Mouse (Mus musculus) testis, adult 2 months (tissue): ENCODE data around the gene Ppfibp1.

ENCODE experiments used
- CTCF ChIP-seq: fragments of 200-500 bp; IDR thresholded peaks from 2 replicates; pipeline ENCODE4 v1.5.1; 2012; ENCODE audit warnings: low read depth, mild to moderate bottlenecking, inconsistent platforms, low read length, moderate library complexity; ENCODE audit not compliant: control insufficient read depth, insufficient read depth, insufficient replicate concordance
- POLR2A ChIP-seq: fragments of 200-500 bp; IDR thresholded peaks from 2 replicates; pipeline ENCODE4 v1.6.1; 2012; ENCODE audit warnings: low read depth, mild to moderate bottlenecking, inconsistent platforms, low read length, moderate library complexity; ENCODE audit not compliant: control insufficient read depth

DNA sequence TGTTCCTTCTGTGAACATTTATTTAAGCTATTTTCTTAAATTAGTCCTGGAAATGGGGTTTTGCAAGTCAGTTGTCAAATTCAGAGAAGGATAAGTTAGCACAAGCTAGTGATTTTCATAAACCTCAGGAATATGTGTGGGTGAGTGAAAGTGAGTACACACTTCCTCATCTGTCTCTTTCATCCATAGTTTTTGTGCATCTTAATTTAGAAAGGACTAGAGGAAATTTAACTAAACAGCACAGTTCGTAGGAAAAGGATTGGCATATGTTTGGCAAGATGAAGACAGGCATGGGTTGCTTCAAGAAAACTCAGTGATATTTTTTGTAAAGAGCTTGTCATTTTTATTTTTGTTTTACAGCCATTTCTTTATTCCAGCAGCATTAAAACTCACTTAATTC is 68.7 kb downstream of the Ppfibp1 start:
- TF ChIP-seq POLR2A, result no peak
- no peak for TF ChIP-seq CTCF
